Mouse (Mus musculus): Measurements from ENCODE around the gene Dmbx1.

The Dmbx1 gene

GRCm38 (mm10) chr4:115922688-115923087 is 17.0 kb downstream of the Dmbx1 start:
- ChIA-PET POLR2A (interaction anchor here in 2 of 4 experiments (1.1 to 1.6 kb wide), 3 partner anchors 11 to 17 kb away, joined by 4 to 5 read pairs (median 5); partner anchors contain the start of gene Dmbx1 (in 1 of the 2)), CTCF (interaction anchor here in 1 of 4 experiments (1.1 kb wide), 1 partner anchor 20 kb away, joined by 3 read pairs; no protein-coding TSS in a partner anchor)

GRCm38 (mm10) chr4:115919911-115920310 is 19.8 kb downstream of the Dmbx1 start:
- CTCF ChIA-PET = interaction anchor here in 1 of 4 experiments (2.5 kb wide), 1 partner anchor 84 kb away, joined by 11 read pairs; no protein-coding TSS in a partner anchor
- POLR2A ChIA-PET = interaction anchor here in 1 of 4 experiments (1.1 to 1.3 kb wide), 2 partner anchors 11 to 16 kb away, joined by 3 to 7 read pairs; no protein-coding TSS in a partner anchor

GRCm38 (mm10) chr4:115911586-115911985 is 28.1 kb downstream of the Dmbx1 start:
- POLR2A ChIA-PET = interaction anchor here in 1 of 4 experiments (0.6 to 1.5 kb wide), 4 partner anchors 12 to 69 kb away, joined by 3 to 4 read pairs (median 3); partner anchors contain the start of gene Dmbx1

GRCm38 (mm10) chr4:115908641-115909040 is 31.1 kb downstream of the Dmbx1 start:
- CTCF ChIA-PET = interaction anchor here in 2 of 4 experiments (0.7 to 1.6 kb wide), 4 partner anchors 44 to 177 kb away, joined by 3 to 4 read pairs (median 4); no protein-coding TSS in a partner anchor
- POLR2A ChIA-PET = interaction anchor here in 2 of 4 experiments (0.7 to 1.4 kb wide), 4 partner anchors 11 to 144 kb away, joined by 3 to 4 read pairs (median 3); no protein-coding TSS in a partner anchor

More at GRCm38 (mm10) chr4:115911586-115911985, 28.1 kb downstream of the Dmbx1 start:
- CTCF ChIA-PET = interaction anchor here in 3 of 4 experiments (1.0 to 1.5 kb wide), 3 partner anchors 9 to 69 kb away, joined by 3 read pairs; no protein-coding TSS in a partner anchor

GRCm38 (mm10) chr4:115907994-115908393 is 31.7 kb downstream of the Dmbx1 start:
- POLR2A ChIA-PET = no interaction called here
- CTCF ChIA-PET = interaction anchor here in 2 of 4 experiments (0.8 to 1.6 kb wide), 4 partner anchors 44 to 176 kb away, joined by 3 to 4 read pairs (median 4); no protein-coding TSS in a partner anchor

GRCm38 (mm10) chr4:115906791-115907190 is 32.9 kb downstream of the Dmbx1 start:
- CTCF ChIA-PET = interaction anchor here in 2 of 4 experiments (1.5 to 1.7 kb wide), 2 partner anchors 97 kb away, joined by 4 to 6 read pairs; no protein-coding TSS in a partner anchor
- POLR2A ChIA-PET = no interaction called here

- POLR2A ChIA-PET = interaction anchor here in 1 of 4 experiments (0.5 to 3.3 kb wide), 2 partner anchors 75 to 882 kb away, joined by 4 to 8 read pairs; no protein-coding TSS in a partner anchor
- CTCF ChIA-PET = interaction anchor here in 2 of 4 experiments (0.7 to 1.7 kb wide), 3 partner anchors 96 to 98 kb away, joined by 3 to 6 read pairs (median 4); no protein-coding TSS in a partner anchor
Measured at GRCm38 (mm10) chr4:115905701-115906100, 34.0 kb downstream of the Dmbx1 start.

GRCm38 (mm10) chr4:115904375-115904774 is 35.4 kb downstream of the Dmbx1 start:
- CTCF ChIA-PET = interaction anchor here (0.5 to 4.7 kb wide), 10 partner anchors 11 to 100 kb away, joined by 5 to 60 read pairs (median 33); no protein-coding TSS in a partner anchor
- POLR2A ChIA-PET = interaction anchor here in 1 of 4 experiments (0.9 to 3.3 kb wide), 4 partner anchors 39 to 85 kb away, joined by 3 to 13 read pairs (median 6); no protein-coding TSS in a partner anchor

GRCm38 (mm10) chr4:115902816-115903215 is 36.9 kb downstream of the Dmbx1 start:
- ChIA-PET CTCF (interaction anchor here (0.5 to 4.7 kb wide), 69 partner anchors 8 to 992 kb away, joined by 3 to 60 read pairs (median 4); partner anchors contain the start of genes Mknk1 (in 2 of the 4), 6430628N08Rik (in 1 of the 4), Dmbx1 (in 1 of the 4) and Efcab14 (in 1 of the 4)), POLR2A (interaction anchor here (0.6 to 3.3 kb wide), 18 partner anchors 8 to 170 kb away, joined by 3 to 13 read pairs (median 4); partner anchors contain the start of genes Dmbx1 (in 2 of the 4), Faah (in 1 of the 4), Kncn (in 1 of the 4) and Nsun4 (in 1 of the 4))

GRCm38 (mm10) chr4:115897901-115898631 is 41.7 kb downstream of the Dmbx1 start:
- CTCF ChIA-PET = interaction anchor here (0.5 to 3.8 kb wide), 26 partner anchors 8 to 926 kb away, joined by 3 to 27 read pairs (median 4); partner anchors contain the start of genes Mknk1 (in 1 of the 4) and Nsun4 (in 1 of the 4)

GRCm38 (mm10) chr4:115894281-115894680 is 45.4 kb downstream of the Dmbx1 start:
- CTCF ChIA-PET = interaction anchor here in 3 of 4 experiments (0.5 to 1.2 kb wide), 5 partner anchors 30 to 161 kb away, joined by 3 to 5 read pairs (median 3); partner anchors contain the start of gene Efcab14 (in 1 of the 3)
- POLR2A ChIA-PET = interaction anchor here in 2 of 4 experiments (0.7 to 2.0 kb wide), 7 partner anchors 11 to 840 kb away, joined by 3 to 5 read pairs (median 4); no protein-coding TSS in a partner anchor

More at GRCm38 (mm10) chr4:115897901-115898631, 41.7 kb downstream of the Dmbx1 start:
- POLR2A ChIA-PET = interaction anchor here in 3 of 4 experiments (0.5 to 2.6 kb wide), 32 partner anchors 9 to 931 kb away, joined by 3 to 9 read pairs (median 4); partner anchors contain the start of genes Mknk1 (in 2 of the 3), Atpaf1 (in 1 of the 3), Efcab14 (in 1 of the 3) and Lrrc41 (in 1 of the 3)

GRCm38 (mm10) chr4:115890553-115890952 is 49.2 kb downstream of the Dmbx1 start, which contains the start of gene 6430628N08Rik:
Gene 6430628N08Rik, plus strand, starts transcription at chr4:115890665.
- CTCF ChIA-PET = interaction anchor here (0.5 to 1.8 kb wide), 6 partner anchors 8 to 159 kb away, joined by 3 to 5 read pairs (median 4); no protein-coding TSS in a partner anchor
- POLR2A ChIA-PET = interaction anchor here in 1 of 4 experiments (1.0 to 2.6 kb wide), 2 partner anchors 10 to 51 kb away, joined by 3 to 9 read pairs; partner anchors contain the start of gene Mknk1

- CTCF ChIA-PET = interaction anchor here (0.5 to 1.8 kb wide), 8 partner anchors 8 to 158 kb away, joined by 3 to 5 read pairs (median 4); no protein-coding TSS in a partner anchor
- POLR2A ChIA-PET = interaction anchor here in 2 of 4 experiments (1.0 to 1.6 kb wide), 4 partner anchors 9 to 164 kb away, joined by 3 to 4 read pairs (median 4); partner anchors contain the start of genes Mknk1 (in 1 of the 2) and Nsun4 (in 1 of the 2)
Measured at GRCm38 (mm10) chr4:115890066-115890465, 49.7 kb downstream of the Dmbx1 start.

GRCm38 (mm10) chr4:115886875-115887274 is 52.9 kb downstream of the Dmbx1 start:
- ChIA-PET POLR2A (interaction anchor here in 2 of 4 experiments (0.7 to 1.4 kb wide), 4 partner anchors 9 to 102 kb away, joined by 3 to 5 read pairs (median 4); partner anchors contain the start of gene Atpaf1 (in 1 of the 2)), CTCF (interaction anchor here in 1 of 4 experiments (0.6 to 0.9 kb wide), 2 partner anchors 66 to 117 kb away, joined by 3 to 5 read pairs; no protein-coding TSS in a partner anchor)

GRCm38 (mm10) chr4:115885846-115886245 is 53.9 kb downstream of the Dmbx1 start:
- ChIA-PET POLR2A (interaction anchor here in 3 of 4 experiments (0.6 to 1.4 kb wide), 4 partner anchors 11 to 154 kb away, joined by 3 to 5 read pairs (median 4); no protein-coding TSS in a partner anchor), CTCF (no interaction called here)

- POLR2A ChIA-PET = interaction anchor here in 3 of 4 experiments (0.7 to 1.8 kb wide), 6 partner anchors 11 to 50 kb away, joined by 3 to 5 read pairs (median 4); partner anchors contain the start of gene Mknk1 (in 2 of the 3)
- CTCF ChIA-PET = no interaction called here
Measured at GRCm38 (mm10) chr4:115884022-115884421, 55.7 kb downstream of the Dmbx1 start, which contains the start of gene Kncn. Gene Kncn, plus strand, starts transcription at chr4:115884400.

GRCm38 (mm10) chr4:115882195-115882594 is 57.5 kb downstream of the Dmbx1 start:
- CTCF ChIA-PET = interaction anchor here in 1 of 4 experiments (0.5 kb wide), 1 partner anchor 1563 kb away, joined by 3 read pairs; no protein-coding TSS in a partner anchor
- POLR2A ChIA-PET = interaction anchor here in 2 of 4 experiments (1.0 kb wide), 2 partner anchors 9 to 15 kb away, joined by 4 to 5 read pairs; no protein-coding TSS in a partner anchor

Data from embryonic stem cell, embryonic (primary cell).